Mouse (Mus musculus) liver, embryonic 15.5 days (tissue): ENCODE data around the gene Smg9. TPM values are rescaled to one million over a fixed set of nuclear protein-coding genes. Genes with fewer than 3 reads are reported as not detected.

ENCODE experiments used
- ATAC-seq: fragments of 200-750 bp; cut with Nextera tagmentation; 2 replicates; pipeline ENCODE4 v1.8.0; 2017; ENCODE audit warnings: moderate number of reproducible peaks, mild to moderate bottlenecking, moderate library complexity; ENCODE audit not compliant: insufficient read depth
- H3K27ac ChIP-seq: fragments of 300-500 bp; sonication (generic); replicated peaks from 2 replicates; pipeline ENCODE4 v1.5.1; 2015; ENCODE audit warnings: mild to moderate bottlenecking, inconsistent platforms
- H3K27me3 ChIP-seq: fragments of 300-500 bp; sonication (generic); 2 replicates; pipeline ENCODE4 v1.6.1; 2015; ENCODE audit warnings: mild to moderate bottlenecking, inconsistent platforms
- H3K36me3 ChIP-seq: fragments of 300-500 bp; sonication (generic); replicated peaks from 2 replicates; pipeline ENCODE4 v1.6.1; 2015; ENCODE audit warnings: moderate library complexity, mild to moderate bottlenecking, inconsistent platforms
- H3K4me1 ChIP-seq: fragments of 300-500 bp; sonication (generic); replicated peaks from 2 replicates; pipeline ENCODE4 v1.6.1; 2015; ENCODE audit warnings: inconsistent platforms
- H3K4me2 ChIP-seq: fragments of 300-500 bp; sonication (generic); 2 replicates; pipeline ENCODE4 v1.6.1; 2015; ENCODE audit warnings: moderate library complexity, mild to moderate bottlenecking, inconsistent platforms
- H3K4me3 ChIP-seq: fragments of 300-500 bp; sonication (generic); replicated peaks from 2 replicates; pipeline ENCODE4 v1.5.1; 2015; ENCODE audit warnings: mild to moderate bottlenecking, inconsistent platforms
- H3K9ac ChIP-seq: fragments of 300-500 bp; sonication (generic); 2 replicates; pipeline ENCODE4 v1.6.1; 2015; ENCODE audit warnings: moderate library complexity, mild to moderate bottlenecking, inconsistent platforms
- H3K9me3 ChIP-seq: fragments of 300-500 bp; sonication (generic); replicated peaks from 2 replicates; pipeline ENCODE4 v1.6.1; 2016; ENCODE audit warnings: inconsistent platforms
- WGBS: fragments of 180-500 bp; shearing (Covaris S2); methylation state at CpG from one replicate; pipeline ENCODE4 v1.1.7; 2015; ENCODE audit warnings: mixed read lengths; ENCODE audit not compliant: insufficient replicate concordance; 5-methylcytosine and 5-hydroxymethylcytosine counted together
- polyA plus RNA-seq: library from polyadenylated mRNA; unstranded; fragments of >200 nt; fragmentation: Nextera tagmentation; extraction: Ambion mirVana; gene quantifications from 2 replicates; pipeline ENCODE4 v1.2.1, GENCODE M21; 2015

Gene Smg9
- polyA plus RNA-seq, 1 experiment from 2014 or later = 14.8 TPM

GRCm38 (mm10) chr7:24378049-24378701 is 21.2 kb upstream of the Smg9 start:
- peak overlapping the region; percentile 62 for H3K4me3 ChIP-seq

GRCm38 (mm10) chr7:24379934-24380333 is 19.5 kb upstream of the Smg9 start:
- H3K4me1 ChIP-seq = peaks cover 99% of the 10 kb centered on the region
- no peak for ATAC-seq
- H3K4me3 ChIP-seq = no peak overlapping the region
- H3K9me3 ChIP-seq = no peaks in the 10 kb centered on the region
- H3K27ac ChIP-seq = peak overlapping the region; percentile 98
- no peaks in the 10 kb centered on the region for H3K27me3 ChIP-seq
- peak overlapping the region; percentile 92 for H3K4me2 ChIP-seq
- H3K36me3 ChIP-seq = peaks cover 96% of the 10 kb centered on the region
- H3K9ac ChIP-seq = peak overlapping the region; percentile 51
- 63% methylated on average over 7 of the region's 7 CpGs for WGBS

More at GRCm38 (mm10) chr7:24378049-24378701, 21.2 kb upstream of the Smg9 start:
- H3K36me3 ChIP-seq = peaks cover 95% of the 10 kb centered on the region
- 67% methylated on average over 10 of the region's 10 CpGs for WGBS
- no peaks in the 10 kb centered on the region for H3K27me3 ChIP-seq
- peak overlapping the region; percentile 92 for H3K4me2 ChIP-seq
- no peak for ATAC-seq
- H3K4me1 ChIP-seq = peaks cover 99% of the 10 kb centered on the region
- H3K9ac ChIP-seq = peak overlapping the region; percentile 81
- H3K9me3 ChIP-seq = no peaks in the 10 kb centered on the region
- H3K27ac ChIP-seq = peak overlapping the region; percentile 98

- H3K4me2 ChIP-seq = peak overlapping the region; percentile 92
- H3K9me3 ChIP-seq = no peaks in the 10 kb centered on the region
- H3K27me3 ChIP-seq = no peaks in the 10 kb centered on the region
- peaks cover 96% of the 10 kb centered on the region for H3K36me3 ChIP-seq
- no peak overlapping the region for H3K4me3 ChIP-seq
- no peak for ATAC-seq
- H3K4me1 ChIP-seq = peaks cover 98% of the 10 kb centered on the region
- 71% methylated on average over 2 of the region's 2 CpGs for WGBS
- H3K27ac ChIP-seq = peak overlapping the region; percentile 98
- H3K9ac ChIP-seq = peak overlapping the region; percentile 6; the same call in 1 of the 2 replicates
These were observed 19.0 kb upstream of the Smg9 start for GRCm38 (mm10) chr7:24380370-24380769.

GRCm38 (mm10) chr7:24382730-24383372 is 16.6 kb upstream of the Smg9 start:
- H3K9ac ChIP-seq = peak overlapping the region; percentile 39; the same call in 1 of the 2 replicates
- WGBS = 81% methylated on average over 16 of the region's 16 CpGs
- peaks cover 99% of the 10 kb centered on the region for H3K4me1 ChIP-seq
- no peaks in the 10 kb centered on the region for H3K27me3 ChIP-seq
- ATAC-seq = no peak
- no peaks in the 10 kb centered on the region for H3K9me3 ChIP-seq
- peak overlapping the region; percentile 98 for H3K27ac ChIP-seq
- peaks cover 95% of the 10 kb centered on the region for H3K36me3 ChIP-seq
- no peak overlapping the region for H3K4me3 ChIP-seq
- peak overlapping the region; percentile 28; the same call in 1 of the 2 replicates for H3K4me2 ChIP-seq

- peak; percentile 67 for ATAC-seq
- Histone ChIP-seq H3K9me3 (no peaks in the 10 kb centered on the region), H3K9ac (peak overlapping the region; percentile 39), H3K27ac (peak overlapping the region; percentile 98), H3K4me1 (peaks cover 91% of the 10 kb centered on the region), H3K27me3 (no peaks in the 10 kb centered on the region), H3K36me3 (peaks cover 83% of the 10 kb centered on the region), H3K4me2 (peak overlapping the region; percentile 28), H3K4me3 (no peak overlapping the region)
- WGBS = 28% methylated on average over 6 of the region's 6 CpGs
These were observed 15.3 kb upstream of the Smg9 start for GRCm38 (mm10) chr7:24384070-24384469.

- ATAC-seq = no peak
- peak overlapping the region; percentile 98 for H3K27ac ChIP-seq
- peaks cover 91% of the 10 kb centered on the region for H3K4me1 ChIP-seq
- 15% methylated on average over 11 of the region's 11 CpGs for WGBS
- no peak overlapping the region for H3K4me3 ChIP-seq
- no peaks in the 10 kb centered on the region for H3K27me3 ChIP-seq
- H3K9me3 ChIP-seq = no peaks in the 10 kb centered on the region
- no peak overlapping the region; the same call in 1 of the 2 replicates for H3K9ac ChIP-seq
- peaks cover 75% of the 10 kb centered on the region for H3K36me3 ChIP-seq
- H3K4me2 ChIP-seq = peak overlapping the region; percentile 10; the same call in 1 of the 2 replicates
These were observed 14.6 kb upstream of the Smg9 start for GRCm38 (mm10) chr7:24384827-24385226.

- Histone ChIP-seq H3K9ac (no peak overlapping the region), H3K9me3 (no peaks in the 10 kb centered on the region), H3K27ac (peak overlapping the region; percentile 98), H3K4me1 (peaks cover 88% of the 10 kb centered on the region), H3K36me3 (peaks cover 52% of the 10 kb centered on the region), H3K4me3 (no peak overlapping the region), H3K4me2 (no peak overlapping the region), H3K27me3 (no peaks in the 10 kb centered on the region)
- ATAC-seq = no peak
- 34% methylated on average over 10 of the region's 10 CpGs for WGBS
These were observed 12.3 kb upstream of the Smg9 start for GRCm38 (mm10) chr7:24387059-24387556.

GRCm38 (mm10) chr7:24389516-24390187 is 9.8 kb upstream of the Smg9 start:
- WGBS = 36% methylated on average over 13 of the region's 13 CpGs
- Histone ChIP-seq H3K9ac (no peak overlapping the region), H3K36me3 (peaks cover 27% of the 10 kb centered on the region)

GRCm38 (mm10) chr7:24390512-24390911 is 8.9 kb upstream of the Smg9 start:
- Histone ChIP-seq H3K9me3 (no peaks in the 10 kb centered on the region), H3K4me2 (no peak overlapping the region), H3K27me3 (no peaks in the 10 kb centered on the region), H3K4me3 (no peak overlapping the region), H3K9ac (no peak overlapping the region), H3K4me1 (peaks cover 86% of the 10 kb centered on the region), H3K36me3 (peaks cover 18% of the 10 kb centered on the region), H3K27ac (peak overlapping the region; percentile 68; the same call in 1 of the 2 replicates)
- no peak for ATAC-seq
- WGBS = 63% methylated on average over 7 of the region's 7 CpGs

More at GRCm38 (mm10) chr7:24389516-24390187, 9.8 kb upstream of the Smg9 start:
- Histone ChIP-seq H3K9me3 (no peaks in the 10 kb centered on the region), H3K4me3 (no peak overlapping the region), H3K27ac (peak overlapping the region; percentile 68), H3K4me1 (peaks cover 85% of the 10 kb centered on the region), H3K4me2 (no peak overlapping the region), H3K27me3 (no peaks in the 10 kb centered on the region)
- no peak for ATAC-seq

GRCm38 (mm10) chr7:24391077-24391476 is 8.3 kb upstream of the Smg9 start:
- no peak for ATAC-seq
- WGBS = 34% methylated on average over 5 of the region's 5 CpGs
- no peaks in the 10 kb centered on the region for H3K27me3 ChIP-seq
- H3K27ac ChIP-seq = no peak overlapping the region
- no peak overlapping the region for H3K4me3 ChIP-seq
- no peak overlapping the region for H3K9ac ChIP-seq
- no peak overlapping the region for H3K4me2 ChIP-seq
- peaks cover 86% of the 10 kb centered on the region for H3K4me1 ChIP-seq
- peaks cover 13% of the 10 kb centered on the region for H3K36me3 ChIP-seq
- no peaks in the 10 kb centered on the region for H3K9me3 ChIP-seq

- Histone ChIP-seq H3K4me3 (no peak overlapping the region), H3K27ac (no peak overlapping the region), H3K4me1 (peaks cover 86% of the 10 kb centered on the region), H3K27me3 (no peaks in the 10 kb centered on the region), H3K9ac (no peak overlapping the region), H3K9me3 (no peaks in the 10 kb centered on the region), H3K4me2 (no peak overlapping the region), H3K36me3 (peaks cover 6% of the 10 kb centered on the region)
- WGBS = 52% methylated on average over 2 of the region's 2 CpGs
- ATAC-seq = no peak
These were observed 7.7 kb upstream of the Smg9 start for GRCm38 (mm10) chr7:24391687-24392086.
